Mouse (Mus musculus): ENCODE results near the gene Slc25a44. TPM values are rescaled to one million over a fixed set of nuclear protein-coding genes. Genes with fewer than 3 reads are reported as not detected.
A peak's percentile ranks its signal among the peaks of the same experiment; 100 is the strongest.

The Slc25a44 gene
- polyA plus RNA-seq, 2 experiments: 19.1 to 21.2 TPM

DNA sequence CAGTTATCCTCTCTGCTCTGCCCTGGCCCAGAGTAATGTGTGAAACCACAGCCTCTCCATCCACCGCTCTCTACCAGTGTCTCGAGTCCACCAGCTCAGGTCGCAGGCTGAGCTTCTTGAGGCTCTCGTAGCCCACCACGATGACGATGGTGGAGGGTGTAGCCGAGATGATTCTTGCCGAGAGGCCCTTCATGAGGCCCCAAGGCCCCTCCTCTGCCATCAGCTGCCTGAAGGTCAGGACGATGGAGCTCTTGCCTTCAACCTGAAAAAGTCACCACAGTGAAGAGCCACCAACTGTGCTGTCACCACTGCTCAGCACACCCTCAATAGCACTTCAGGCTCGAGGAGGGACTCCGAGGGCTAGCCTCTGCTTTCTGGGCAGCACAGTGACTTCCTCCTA lies 12.3 kb downstream of the Slc25a44 start:
- Histone ChIP-seq H3K36me3 (ENCODE audit: control insufficient read depth, insufficient read depth, low read length) (peaks cover 51% of the 10 kb centered on the region), H3K9ac (ENCODE audit: low read depth, low read length, severe bottlenecking) (no peak overlapping the region), H3K4me2 (replicated peaks; ENCODE audit: low read depth, low read length, severe bottlenecking) (no peak overlapping the region), H3K4me3 (replicated peaks; ENCODE audit: low read length) (no peak overlapping the region), H3K9me3 (ENCODE audit: control insufficient read depth, low read length) (no peaks in the 10 kb centered on the region), H3K27ac (replicated peaks; ENCODE audit: low read depth, low read length) (no peak overlapping the region), H3K4me1 (ENCODE audit: control insufficient read depth, insufficient read depth, low read length) (peaks cover 10% of the 10 kb centered on the region; the same call in 1 of the 2 replicates), H3K27me3 (ENCODE audit: control insufficient read depth, insufficient read depth, low read length) (no peaks in the 10 kb centered on the region)
- 88% methylated on average over 11 of the region's 11 CpGs for WGBS
- ATAC-seq (ENCODE audit: low FRiP score, low read depth): no peak
- DNase-seq (ENCODE audit: low spot score): no peak
- no peak for TF ChIP-seq POLR2A (IDR thresholded peaks at IDR 0.05; ENCODE audit: borderline replicate concordance, extremely low read depth, insufficient read depth, insufficient read length)

- Histone ChIP-seq H3K27me3 (ENCODE audit: control insufficient read depth, insufficient read depth, low read length) (no peaks in the 10 kb centered on the region), H3K4me3 (replicated peaks; ENCODE audit: low read length) (no peak overlapping the region), H3K4me1 (ENCODE audit: control insufficient read depth, insufficient read depth, low read length) (peaks cover 10% of the 10 kb centered on the region; the same call in 1 of the 2 replicates), H3K4me2 (replicated peaks; ENCODE audit: low read depth, low read length, severe bottlenecking) (no peak overlapping the region), H3K36me3 (ENCODE audit: control insufficient read depth, insufficient read depth, low read length) (peaks cover 48% of the 10 kb centered on the region), H3K27ac (replicated peaks; ENCODE audit: low read depth, low read length) (no peak overlapping the region), H3K9ac (ENCODE audit: low read depth, low read length, severe bottlenecking) (no peak overlapping the region), H3K9me3 (ENCODE audit: control insufficient read depth, low read length) (no peaks in the 10 kb centered on the region)
- TF ChIP-seq POLR2A (IDR thresholded peaks at IDR 0.05; ENCODE audit: borderline replicate concordance, extremely low read depth, insufficient read depth, insufficient read length): no peak
- DNase-seq (ENCODE audit: low spot score) (no peak), ATAC-seq (ENCODE audit: low FRiP score, low read depth) (no peak)
- WGBS: 85% methylated on average over 4 of the region's 4 CpGs
These were observed 13.3 kb downstream of the Slc25a44 start for GRCm38 (mm10) chr3:88411681-88412080.

DNA sequence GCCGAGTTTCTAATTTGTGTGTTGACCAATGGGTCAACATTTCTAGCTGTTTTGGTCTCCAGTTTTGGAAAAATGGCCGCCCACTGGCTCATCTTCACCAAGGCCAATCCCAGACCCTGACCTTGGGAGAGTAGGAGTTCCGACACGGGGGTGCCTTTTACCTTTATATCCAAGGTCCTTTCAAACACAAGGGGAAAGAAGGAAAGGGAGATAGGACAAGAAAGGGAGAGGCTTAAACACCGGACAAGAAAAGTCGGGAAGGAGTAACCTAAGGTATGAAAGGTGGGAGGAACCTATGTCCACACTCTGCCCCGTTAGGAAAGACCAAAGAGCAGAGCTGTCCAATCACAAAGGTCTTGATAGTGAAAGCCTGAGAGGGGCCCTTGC lies 14.3 kb downstream of the Slc25a44 start:
- DNase-seq (ENCODE audit: low spot score): no peak
- peak overlapping the region; percentile 67 for H3K4me3 ChIP-seq (replicated peaks; ENCODE audit: low read length)
- peaks cover 40% of the 10 kb centered on the region for H3K36me3 ChIP-seq (ENCODE audit: control insufficient read depth, insufficient read depth, low read length)
- H3K4me2 ChIP-seq (replicated peaks; ENCODE audit: low read depth, low read length, severe bottlenecking): peak overlapping the region; percentile 51
- no peaks in the 10 kb centered on the region for H3K27me3 ChIP-seq (ENCODE audit: control insufficient read depth, insufficient read depth, low read length)
- H3K27ac ChIP-seq (replicated peaks; ENCODE audit: low read depth, low read length): peak overlapping the region; percentile 89
- peaks cover 10% of the 10 kb centered on the region; the same call in 1 of the 2 replicates for H3K4me1 ChIP-seq (ENCODE audit: control insufficient read depth, insufficient read depth, low read length)
- 23% methylated on average over 7 of the region's 7 CpGs for WGBS
- no peak; the same call in 1 of the 2 replicates for ATAC-seq (ENCODE audit: low FRiP score, low read depth)
- no peak for TF ChIP-seq POLR2A (IDR thresholded peaks at IDR 0.05; ENCODE audit: borderline replicate concordance, extremely low read depth, insufficient read depth, insufficient read length)
- H3K9me3 ChIP-seq (ENCODE audit: control insufficient read depth, low read length): no peaks in the 10 kb centered on the region
- peak overlapping the region; percentile 89; the same call in 1 of the 2 replicates for H3K9ac ChIP-seq (ENCODE audit: low read depth, low read length, severe bottlenecking)

DNA sequence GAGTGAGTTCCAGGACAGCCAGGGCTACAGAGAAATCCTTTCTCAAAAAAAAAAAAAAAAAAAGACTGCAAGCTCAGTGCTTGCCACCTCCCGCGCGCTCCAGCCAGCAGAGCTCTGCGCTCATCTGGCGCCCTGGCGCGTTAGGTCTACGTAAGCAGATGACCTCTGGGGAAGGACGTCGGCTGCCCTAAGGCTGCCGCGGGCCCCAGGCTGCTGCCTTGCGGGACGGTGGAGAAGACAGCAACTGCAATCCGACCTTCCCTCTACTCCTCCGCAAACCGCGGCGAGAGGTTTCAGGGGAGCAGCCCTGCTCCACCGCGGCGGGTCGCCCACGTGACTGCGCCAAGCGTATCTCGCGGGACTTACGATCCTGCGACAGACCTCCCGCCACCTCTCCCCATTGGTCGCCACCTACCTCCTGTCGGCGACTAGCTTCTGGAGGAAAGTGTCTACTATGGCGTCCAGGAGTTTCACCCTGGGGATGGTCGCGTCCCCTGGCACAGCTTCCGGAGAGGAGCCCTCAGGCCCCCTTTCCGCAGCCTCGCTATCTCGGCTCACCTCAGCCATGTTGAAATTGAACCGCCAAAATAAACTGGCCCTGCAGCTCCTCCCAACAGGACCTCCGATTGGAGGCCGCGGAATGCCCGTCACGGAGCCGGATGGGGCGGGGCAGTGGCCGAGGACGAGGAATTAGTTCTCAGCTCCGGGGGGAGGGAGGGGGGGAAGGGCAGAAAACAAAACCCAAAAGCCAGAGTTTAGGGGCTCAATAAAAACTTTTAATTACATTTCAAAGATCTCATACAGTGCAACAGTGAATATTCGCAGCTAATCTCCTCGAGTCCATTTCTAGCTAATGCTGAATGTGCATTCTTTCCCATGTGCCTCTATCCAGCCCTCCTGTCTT lies 14.9 kb downstream of the Slc25a44 start, which contains the start of gene Pmf1:
Gene Pmf1 (minus strand): TSS at position 591 of the 904 bp plus-strand sequence.
- Histone ChIP-seq H3K27me3 (ENCODE audit: control insufficient read depth, insufficient read depth, low read length) (no peaks in the 10 kb centered on the region), H3K36me3 (ENCODE audit: control insufficient read depth, insufficient read depth, low read length) (peaks cover 33% of the 10 kb centered on the region), H3K4me2 (replicated peaks; ENCODE audit: low read depth, low read length, severe bottlenecking) (peak within 1 kb of the TSS; percentile 51), H3K9me3 (ENCODE audit: control insufficient read depth, low read length) (no peaks in the 10 kb centered on the region), H3K4me1 (ENCODE audit: control insufficient read depth, insufficient read depth, low read length) (peaks cover 10% of the 10 kb centered on the region; the same call in 1 of the 2 replicates), H3K27ac (replicated peaks; ENCODE audit: low read depth, low read length) (peak within 1 kb of the TSS; percentile 89), H3K4me3 (replicated peaks; ENCODE audit: low read length) (peak within 1 kb of the TSS; percentile 67), H3K9ac (ENCODE audit: low read depth, low read length, severe bottlenecking) (peak within 1 kb of the TSS; percentile 89)
- WGBS: under 1% methylated on average over 53 of the region's 54 CpGs
- DNase-seq (ENCODE audit: low spot score) (peak; percentile 89), ATAC-seq (ENCODE audit: low FRiP score, low read depth) (peak; percentile 93)
- TF ChIP-seq POLR2A (IDR thresholded peaks at IDR 0.05; ENCODE audit: borderline replicate concordance, extremely low read depth, insufficient read depth, insufficient read length): peak; percentile 84; the same call in 1 of the 2 replicates

DNA sequence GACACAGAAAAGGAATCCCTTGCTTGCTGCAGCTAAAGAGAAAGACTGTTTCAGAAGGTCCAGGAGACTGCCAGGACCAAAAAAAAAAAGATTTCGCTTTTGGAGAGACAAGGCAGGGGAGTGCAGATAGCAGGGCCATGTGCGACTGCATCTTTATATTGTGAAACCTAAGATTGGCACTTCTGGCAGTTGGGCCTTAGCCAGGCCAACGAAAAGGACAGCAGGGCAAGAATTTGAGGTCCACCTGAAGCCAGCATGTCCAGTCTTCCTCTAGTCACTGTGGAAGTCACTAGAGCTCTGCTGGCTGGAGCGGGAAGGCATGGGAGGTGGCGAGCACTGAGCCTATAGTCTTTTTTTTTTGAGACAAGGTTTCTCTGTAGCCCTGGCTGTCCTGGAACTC lies 16.0 kb downstream of the Slc25a44 start:
- DNase-seq (ENCODE audit: low spot score): no peak
- Histone ChIP-seq H3K4me3 (replicated peaks; ENCODE audit: low read length) (peak overlapping the region; percentile 67), H3K27me3 (ENCODE audit: control insufficient read depth, insufficient read depth, low read length) (no peaks in the 10 kb centered on the region), H3K27ac (replicated peaks; ENCODE audit: low read depth, low read length) (no peak overlapping the region), H3K9ac (ENCODE audit: low read depth, low read length, severe bottlenecking) (no peak overlapping the region), H3K4me2 (replicated peaks; ENCODE audit: low read depth, low read length, severe bottlenecking) (peak overlapping the region; percentile 51), H3K36me3 (ENCODE audit: control insufficient read depth, insufficient read depth, low read length) (peaks cover 25% of the 10 kb centered on the region), H3K4me1 (ENCODE audit: control insufficient read depth, insufficient read depth, low read length) (peaks cover 10% of the 10 kb centered on the region; the same call in 1 of the 2 replicates), H3K9me3 (ENCODE audit: control insufficient read depth, low read length) (no peaks in the 10 kb centered on the region)
- no peak for ATAC-seq (ENCODE audit: low FRiP score, low read depth)
- 62% methylated on average over 5 of the region's 5 CpGs for WGBS
- TF ChIP-seq POLR2A (IDR thresholded peaks at IDR 0.05; ENCODE audit: borderline replicate concordance, extremely low read depth, insufficient read depth, insufficient read length): no peak

All from limb, embryonic 14.5 days (tissue).